Mouse (Mus musculus) lung, postnatal 0 days (tissue): Measurements from ENCODE around the gene Il7r.

Experiments used
- CTCF ChIP-seq: IDR thresholded peaks from 2 replicates; pipeline ENCODE4 v1.5.1; 2016; ENCODE audit warnings: antibody characterized with exemption, mild to moderate bottlenecking
- EP300 ChIP-seq: IDR thresholded peaks from 2 replicates; pipeline ENCODE4 v1.6.1; 2016; ENCODE audit warnings: antibody characterized with exemption, mild to moderate bottlenecking, control low read depth

GRCm38 (mm10) chr15:9571896-9572295, 41.9 kb upstream of the Il7r start:
- no peak for TF ChIP-seq EP300
- no peak for TF ChIP-seq CTCF
